Mouse (Mus musculus) kidney, adult 11 months (tissue): ENCODE measurements around the gene Cabp7.

Source experiments
- DNase-seq: peaks from one replicate; pipeline ENCODE4 v3.0.0; 2022

Cabp7 gene

GRCm38 (mm10) chr11:4746733-4747132 is at the start of gene Cabp7:
TSS of gene Cabp7 (minus strand) at chr11:4746778.
- DNase-seq: no peak

- no peak for DNase-seq
Observed at GRCm38 (mm10) chr11:4793006-4793405, 46.4 kb upstream of the Cabp7 start.

GRCm38 (mm10) chr11:4791549-4791948 is 45.0 kb upstream of the Cabp7 start:
- no peak for DNase-seq

- DNase-seq: no peak
Observed at GRCm38 (mm10) chr11:4789691-4790090, 43.1 kb upstream of the Cabp7 start.

GRCm38 (mm10) chr11:4784629-4785142 is 38.1 kb upstream of the Cabp7 start:
- peak; percentile 9 for DNase-seq

GRCm38 (mm10) chr11:4783116-4783515 is 36.5 kb upstream of the Cabp7 start:
- DNase-seq: no peak

GRCm38 (mm10) chr11:4780927-4781326 is 34.3 kb upstream of the Cabp7 start:
- no peak for DNase-seq

- DNase-seq: peak; percentile 28
Observed at GRCm38 (mm10) chr11:4772925-4773324, 26.3 kb upstream of the Cabp7 start.

GRCm38 (mm10) chr11:4771756-4772155 is 25.2 kb upstream of the Cabp7 start:
- no peak for DNase-seq

GRCm38 (mm10) chr11:4769881-4770280 is 23.3 kb upstream of the Cabp7 start:
- no peak for DNase-seq

GRCm38 (mm10) chr11:4769293-4769692 is 22.7 kb upstream of the Cabp7 start:
- DNase-seq: no peak

- DNase-seq: no peak
Observed at GRCm38 (mm10) chr11:4768399-4768798, 21.8 kb upstream of the Cabp7 start.

- no peak for DNase-seq
Observed at GRCm38 (mm10) chr11:4764476-4764875, 17.9 kb upstream of the Cabp7 start.

GRCm38 (mm10) chr11:4763631-4764030 is 17.1 kb upstream of the Cabp7 start:
- DNase-seq: no peak

GRCm38 (mm10) chr11:4762511-4762910 is 15.9 kb upstream of the Cabp7 start:
- DNase-seq: no peak

- no peak for DNase-seq
Observed at GRCm38 (mm10) chr11:4761991-4762390, 15.4 kb upstream of the Cabp7 start.

GRCm38 (mm10) chr11:4760438-4760837 is 13.9 kb upstream of the Cabp7 start:
- peak; percentile 30 for DNase-seq

- no peak for DNase-seq
Observed at GRCm38 (mm10) chr11:4757789-4758158, 11.2 kb upstream of the Cabp7 start.

- no peak for DNase-seq
Observed at GRCm38 (mm10) chr11:4756984-4757788, 10.6 kb upstream of the Cabp7 start.

GRCm38 (mm10) chr11:4756460-4756859 is 9.9 kb upstream of the Cabp7 start:
- DNase-seq: no peak

GRCm38 (mm10) chr11:4754867-4755266 is 8.3 kb upstream of the Cabp7 start:
- DNase-seq: no peak

GRCm38 (mm10) chr11:4754036-4754435 is 7.5 kb upstream of the Cabp7 start:
- DNase-seq: no peak

GRCm38 (mm10) chr11:4752836-4753235 is 6.3 kb upstream of the Cabp7 start:
- no peak for DNase-seq

- peak; percentile 51 for DNase-seq
Observed at GRCm38 (mm10) chr11:4750263-4750662, 3.7 kb upstream of the Cabp7 start.

- no peak for DNase-seq
Observed at GRCm38 (mm10) chr11:4747285-4747684, 707 bp upstream of the Cabp7 start.
